Mouse (Mus musculus) kidney, adult 11 months (tissue): Measurements from ENCODE around the gene Gtf2a2.

ENCODE experiments used
- DNase-seq: peaks from one replicate; pipeline ENCODE4 v3.0.0; 2022

The Gtf2a2 gene

GRCm38 (mm10) chr9:70067497-70067896, 55.1 kb downstream of the Gtf2a2 start:
- no peak for DNase-seq

- no peak for DNase-seq
Measured at GRCm38 (mm10) chr9:70069961-70070435, 57.6 kb downstream of the Gtf2a2 start.

DNA sequence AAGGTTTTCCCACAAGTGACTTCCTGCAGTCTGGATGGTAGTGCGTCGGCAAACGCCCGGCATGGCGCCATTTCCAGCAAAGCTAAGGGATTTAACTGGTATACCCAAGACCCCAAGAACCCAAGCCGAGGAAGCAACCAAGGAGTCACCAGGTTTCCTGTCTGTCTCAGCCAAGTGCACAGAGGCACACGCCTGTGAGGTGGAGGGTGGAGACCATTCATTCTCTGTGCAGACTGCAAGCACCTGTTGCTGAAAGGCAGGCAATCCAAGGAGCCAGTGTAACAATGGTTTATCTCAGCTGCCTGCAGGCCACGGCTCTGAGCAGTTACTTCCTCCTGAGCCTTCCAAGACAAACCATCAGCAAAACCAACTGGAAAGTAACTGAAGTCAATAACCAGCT, 60.0 kb downstream of the Gtf2a2 start:
- no peak for DNase-seq
